Mouse (Mus musculus) midbrain, postnatal 0 days (tissue): Measurements from ENCODE around the gene 4921524J17Rik. TPM values are rescaled to one million over a fixed set of nuclear protein-coding genes. Genes with fewer than 3 reads are reported as not detected.

ENCODE experiments used
- ATAC-seq: fragments of 200-750 bp; cut with Nextera tagmentation; 2 replicates; pipeline ENCODE4 v1.8.0; 2017; ENCODE audit warnings: moderate number of reproducible peaks, mild to moderate bottlenecking, moderate TSS enrichment, moderate library complexity; ENCODE audit not compliant: low FRiP score
- DNase-seq: peaks from one replicate; pipeline ENCODE4 v3.0.0-alpha.2; 2015; ENCODE audit warnings: low spot score
- H3K27ac ChIP-seq: fragments of 300-500 bp; sonication (generic); 2 replicates; pipeline ENCODE4 v1.5.1; 2014; ENCODE audit warnings: low read depth, mild to moderate bottlenecking, low read length, mixed read lengths
- H3K27me3 ChIP-seq: fragments of 300-500 bp; sonication (generic); 2 replicates; pipeline ENCODE4 v1.6.1; 2014; ENCODE audit warnings: low read length, control low read depth, mixed read lengths; ENCODE audit not compliant: insufficient read depth
- H3K36me3 ChIP-seq: fragments of 300-500 bp; sonication (generic); 2 replicates; pipeline ENCODE4 v1.6.1; 2014; ENCODE audit warnings: low read length, control low read depth, mixed read lengths; ENCODE audit not compliant: insufficient read depth
- H3K4me1 ChIP-seq: fragments of 300-500 bp; sonication (generic); 2 replicates; pipeline ENCODE4 v1.6.1; 2014; ENCODE audit warnings: mild to moderate bottlenecking, control low read depth, antibody characterized with exemption, low read length, mixed read lengths; ENCODE audit not compliant: insufficient read depth
- H3K4me2 ChIP-seq: fragments of 300-500 bp; sonication (generic); 2 replicates; pipeline ENCODE4 v1.6.1; 2014; ENCODE audit warnings: low read depth, mild to moderate bottlenecking, low read length, mixed read lengths; ENCODE audit not compliant: poor library complexity, severe bottlenecking
- H3K4me3 ChIP-seq: fragments of 300-500 bp; sonication (generic); 2 replicates; pipeline ENCODE4 v1.5.1; 2014; ENCODE audit warnings: low read depth, mild to moderate bottlenecking, low read length, moderate library complexity
- H3K9ac ChIP-seq: fragments of 300-500 bp; sonication (generic); replicated peaks from 2 replicates; pipeline ENCODE4 v1.6.1; 2014; ENCODE audit warnings: mild to moderate bottlenecking, low read length, moderate library complexity, mixed read lengths; ENCODE audit not compliant: poor library complexity, severe bottlenecking
- H3K9me3 ChIP-seq: fragments of 300-500 bp; sonication (generic); 2 replicates; pipeline ENCODE4 v1.6.1; 2016; ENCODE audit warnings: low read length, control low read depth
- CTCF ChIP-seq: IDR thresholded peaks from 2 replicates; pipeline ENCODE4 v1.5.1; 2016; ENCODE audit warnings: antibody characterized with exemption, mild to moderate bottlenecking
- WGBS: fragments of 180-500 bp; shearing (Covaris S2); extraction: QIAGEN DNeasy Blood & Tissue Kit; methylation state at CpG from one replicate; pipeline ENCODE4 v1.1.7; 2014; 5-methylcytosine and 5-hydroxymethylcytosine counted together
- polyA plus RNA-seq: library from polyadenylated mRNA; unstranded; fragments of >200 nt; fragmentation: Nextera tagmentation; extraction: Ambion mirVana; gene quantifications from 2 replicates; pipeline ENCODE4 v1.2.1, GENCODE M21; 2015
- total RNA-seq: library from RNA; depleted of rRNA; stranded (reverse); fragments of >200 nt; gene quantifications from 2 replicates; pipeline ENCODE4 v1.2.3, GENCODE M21; 2014

The 4921524J17Rik gene
- total and polyA plus RNA-seq, 2 experiments from 2014 or later: 17.9 to 48.0 TPM

- Histone ChIP-seq H3K4me2 (no peak overlapping the region), H3K4me1 (no peaks in the 10 kb centered on the region), H3K36me3 (no peaks in the 10 kb centered on the region), H3K27ac (no peak overlapping the region), H3K9me3 (no peaks in the 10 kb centered on the region), H3K4me3 (no peak overlapping the region), H3K9ac (no peak overlapping the region), H3K27me3 (no peaks in the 10 kb centered on the region)
- no peak for ATAC-seq
- 52% methylated on average over 3 of the region's 3 CpGs for WGBS
- no peak for DNase-seq
- TF ChIP-seq CTCF: no peak
Measured at GRCm38 (mm10) chr8:85376516-85376915, 56.1 kb downstream of the 4921524J17Rik start.

DNA sequence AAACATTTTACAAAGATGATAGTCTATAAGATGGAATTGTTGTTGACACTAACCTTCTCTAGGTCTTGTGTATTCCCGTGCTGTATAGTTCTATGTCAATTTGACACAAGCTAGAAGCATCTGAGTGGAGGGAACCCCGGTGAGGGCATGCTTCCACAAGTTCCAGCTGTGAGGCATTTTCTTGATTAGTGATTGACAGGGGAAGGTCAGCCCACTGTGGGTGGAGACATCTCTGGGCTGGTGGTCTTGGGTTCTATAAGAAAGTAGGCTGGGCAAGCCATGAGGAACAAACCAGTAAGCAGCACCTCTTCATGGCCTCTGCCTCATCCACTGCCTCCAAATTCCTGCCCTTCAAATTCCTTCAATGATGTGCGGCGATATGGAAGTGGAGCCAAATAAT is 58.3 kb downstream of the 4921524J17Rik start:
- DNase-seq: no peak
- Histone ChIP-seq H3K4me1 (no peaks in the 10 kb centered on the region), H3K9me3 (no peaks in the 10 kb centered on the region), H3K4me3 (no peak overlapping the region), H3K27ac (no peak overlapping the region), H3K9ac (no peak overlapping the region), H3K4me2 (no peak overlapping the region), H3K36me3 (no peaks in the 10 kb centered on the region), H3K27me3 (no peaks in the 10 kb centered on the region)
- TF ChIP-seq CTCF: no peak
- no peak for ATAC-seq
- WGBS: 66% methylated on average over 4 of the region's 4 CpGs

DNA sequence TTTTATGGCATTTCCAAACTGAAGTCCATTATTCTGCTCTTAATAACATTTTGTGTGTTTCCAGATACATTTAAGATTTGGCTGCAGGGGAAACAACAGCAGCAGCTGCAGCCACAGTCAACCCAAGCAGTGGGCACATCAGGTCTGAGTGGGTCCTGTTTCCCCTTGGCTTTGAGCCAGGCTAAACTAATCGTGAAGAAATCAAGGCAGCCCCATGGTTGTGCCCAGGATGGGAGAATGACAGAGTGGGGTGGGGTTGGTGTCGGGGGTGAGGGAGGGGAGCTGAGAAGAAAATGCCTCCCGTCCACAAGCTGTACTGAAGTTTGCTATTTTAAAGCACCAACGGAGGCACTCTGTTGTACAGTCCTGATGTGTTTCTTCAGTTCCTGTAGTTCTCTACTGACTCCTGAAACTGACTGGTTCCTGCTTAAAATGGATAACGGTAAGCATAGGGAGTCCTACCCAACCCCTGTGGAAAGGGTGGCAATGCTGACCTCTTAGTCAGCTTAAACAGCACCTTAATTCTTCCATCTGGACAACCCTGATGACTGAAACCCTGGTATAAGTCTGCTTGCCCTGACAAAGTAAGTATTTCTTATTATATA is 59.1 kb downstream of the 4921524J17Rik start:
- H3K4me1 ChIP-seq: no peaks in the 10 kb centered on the region
- H3K9me3 ChIP-seq: no peaks in the 10 kb centered on the region
- no peak for ATAC-seq
- WGBS: 76% methylated on average over 5 of the region's 5 CpGs
- no peak overlapping the region for H3K9ac ChIP-seq
- H3K27ac ChIP-seq: no peak overlapping the region
- DNase-seq: no peak
- no peaks in the 10 kb centered on the region for H3K36me3 ChIP-seq
- H3K27me3 ChIP-seq: no peaks in the 10 kb centered on the region
- H3K4me2 ChIP-seq: no peak overlapping the region
- H3K4me3 ChIP-seq: no peak overlapping the region
- no peak for TF ChIP-seq CTCF

DNA sequence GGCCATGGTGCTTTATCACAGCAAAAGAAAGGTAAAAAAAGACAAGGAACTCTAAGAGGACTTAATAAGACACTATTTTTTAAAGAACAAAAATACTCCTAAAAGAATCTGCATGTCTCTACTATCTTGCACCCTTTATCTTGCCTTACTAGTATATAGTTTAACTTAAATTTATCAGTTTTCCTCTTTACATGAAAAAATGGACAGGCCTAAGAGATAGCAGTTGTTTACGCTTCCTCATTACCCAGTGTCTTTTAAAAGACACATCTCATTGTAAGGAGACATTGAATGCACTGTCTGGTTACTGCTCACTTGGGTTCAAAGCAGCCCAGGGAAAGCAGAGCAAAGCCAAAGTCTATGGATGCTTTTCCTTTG is 60.2 kb downstream of the 4921524J17Rik start:
- WGBS: 91% methylated on average over 1 of the region's 1 CpGs
- DNase-seq (no peak), ATAC-seq (no peak)
- no peaks in the 10 kb centered on the region for H3K9me3 ChIP-seq
- no peak overlapping the region for H3K27ac ChIP-seq
- no peaks in the 10 kb centered on the region for H3K36me3 ChIP-seq
- H3K4me2 ChIP-seq: no peak overlapping the region
- H3K9ac ChIP-seq: no peak overlapping the region
- no peak overlapping the region for H3K4me3 ChIP-seq
- no peak for TF ChIP-seq CTCF
- no peaks in the 10 kb centered on the region for H3K4me1 ChIP-seq
- no peaks in the 10 kb centered on the region for H3K27me3 ChIP-seq

DNA sequence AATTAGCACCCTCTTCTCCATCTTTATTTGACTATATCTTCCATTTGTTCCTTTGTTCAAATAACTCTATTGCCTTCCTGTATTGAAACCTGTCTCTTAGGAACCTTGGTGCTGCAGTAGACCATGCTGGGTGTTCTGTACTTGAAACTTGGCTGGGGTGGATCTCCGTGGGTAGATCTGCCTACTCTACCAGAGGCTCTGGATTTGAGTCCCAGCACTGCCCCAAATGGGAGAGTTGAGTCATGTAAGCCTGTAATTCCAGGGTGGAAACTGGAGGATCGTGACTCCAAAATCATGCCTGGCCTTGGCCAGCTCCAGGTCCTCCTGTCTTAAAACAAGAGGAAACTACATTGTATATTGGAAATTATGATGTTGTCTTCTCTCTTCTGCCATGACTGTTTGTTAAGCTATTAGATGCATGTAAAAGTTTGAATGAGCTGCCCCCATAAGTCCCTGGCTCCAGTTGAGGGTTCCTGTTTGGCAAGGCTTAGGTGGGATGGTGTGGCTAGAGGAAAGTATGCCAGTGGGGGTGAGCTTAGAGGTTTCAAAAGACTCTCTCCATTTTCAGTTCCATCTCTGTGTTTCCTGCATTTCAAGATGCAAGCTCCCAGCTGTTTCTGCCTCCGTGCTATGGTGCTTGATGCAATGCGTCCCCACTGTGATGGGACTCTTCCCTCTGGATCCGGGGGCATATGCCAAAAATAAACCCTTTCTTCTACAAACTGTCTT is 60.7 kb downstream of the 4921524J17Rik start:
- DNase-seq (no peak), ATAC-seq (no peak)
- H3K27ac ChIP-seq: no peak overlapping the region
- no peak overlapping the region for H3K4me3 ChIP-seq
- H3K27me3 ChIP-seq: no peaks in the 10 kb centered on the region
- H3K9ac ChIP-seq: no peak overlapping the region
- WGBS: 80% methylated on average over 5 of the region's 5 CpGs
- no peaks in the 10 kb centered on the region for H3K36me3 ChIP-seq
- no peaks in the 10 kb centered on the region for H3K4me1 ChIP-seq
- no peaks in the 10 kb centered on the region for H3K9me3 ChIP-seq
- H3K4me2 ChIP-seq: no peak overlapping the region
- TF ChIP-seq CTCF: no peak

- ATAC-seq (no peak), DNase-seq (no peak)
- no peak for TF ChIP-seq CTCF
- Histone ChIP-seq H3K4me2 (no peak overlapping the region), H3K27ac (no peak overlapping the region), H3K9me3 (no peaks in the 10 kb centered on the region), H3K4me1 (no peaks in the 10 kb centered on the region), H3K4me3 (no peak overlapping the region), H3K27me3 (no peaks in the 10 kb centered on the region), H3K36me3 (no peaks in the 10 kb centered on the region), H3K9ac (no peak overlapping the region)
- WGBS: 67% methylated on average over 6 of the region's 6 CpGs
Measured at GRCm38 (mm10) chr8:85365176-85365575, 67.5 kb downstream of the 4921524J17Rik start.
